Mouse (Mus musculus) limb, embryonic 10.5 days (tissue): Measurements from ENCODE around the gene Ptgs2. TPM values are rescaled to one million over a fixed set of nuclear protein-coding genes. Genes with fewer than 3 reads are reported as not detected.
A peak's percentile ranks its signal among the peaks of the same experiment; 100 is the strongest.

Experiments
- DNase-seq: peaks from one replicate; pipeline ENCODE4 v3.0.0-alpha.2; 2017; ENCODE audit warnings: low spot score
- H3K27ac ChIP-seq: fragments of 300-500 bp; sonication (generic); 2 replicates; pipeline ENCODE4 v1.5.1; 2016; ENCODE audit warnings: mild to moderate bottlenecking
- H3K27me3 ChIP-seq: fragments of 300-500 bp; sonication (generic); 2 replicates; pipeline ENCODE4 v1.6.1; 2016; ENCODE audit warnings: low read depth, mild to moderate bottlenecking; ENCODE audit not compliant: poor library complexity, severe bottlenecking
- H3K36me3 ChIP-seq: fragments of 300-500 bp; sonication (generic); 2 replicates; pipeline ENCODE4 v1.6.1; 2016; ENCODE audit warnings: mild to moderate bottlenecking, moderate library complexity
- H3K4me1 ChIP-seq: fragments of 300-500 bp; sonication (generic); 2 replicates; pipeline ENCODE4 v1.6.1; 2016
- H3K4me3 ChIP-seq: fragments of 300-500 bp; sonication (generic); 2 replicates; pipeline ENCODE4 v1.5.1; 2016; ENCODE audit warnings: mild to moderate bottlenecking, moderate library complexity
- H3K9me3 ChIP-seq: fragments of 300-500 bp; sonication (generic); replicated peaks from 2 replicates; pipeline ENCODE4 v1.6.1; 2016; ENCODE audit warnings: mild to moderate bottlenecking
- WGBS: fragments of 180-500 bp; shearing (Covaris S2); methylation state at CpG from one replicate; pipeline ENCODE4 v1.1.7; 2016; 5-methylcytosine and 5-hydroxymethylcytosine counted together
- polyA plus RNA-seq: library from polyadenylated mRNA; unstranded; fragments of >200 nt; fragmentation: Nextera tagmentation; extraction: Ambion mirVana; gene quantifications from 2 replicates; pipeline ENCODE4 v1.2.1, GENCODE M21; 2016

The Ptgs2 gene
- not detected in 2 replicates for polyA plus RNA-seq

DNA sequence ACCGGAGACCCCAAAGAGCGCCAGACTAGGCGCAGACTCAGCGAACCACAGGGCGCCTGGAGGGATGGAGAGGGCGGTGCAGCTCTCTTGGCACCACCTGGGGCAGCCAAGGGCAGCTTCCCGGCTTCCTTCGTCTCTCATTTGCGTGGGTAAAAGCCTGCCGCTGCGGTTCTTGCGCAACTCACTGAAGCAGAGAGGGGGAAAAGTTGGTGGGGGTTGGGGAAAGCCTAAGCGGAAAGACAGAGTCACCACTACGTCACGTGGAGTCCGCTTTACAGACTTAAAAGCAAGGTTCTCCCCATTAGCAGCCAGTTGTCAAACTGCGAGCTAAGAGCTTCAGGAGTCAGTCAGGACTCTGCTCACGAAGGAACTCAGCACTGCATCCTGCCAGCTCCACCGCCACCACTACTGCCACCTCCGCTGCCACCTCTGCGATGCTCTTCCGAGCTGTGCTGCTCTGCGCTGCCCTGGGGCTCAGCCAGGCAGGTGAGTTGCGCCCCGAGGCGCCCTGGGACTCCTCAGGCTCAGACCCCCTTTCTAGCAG, at the start of gene Ptgs2:
TSS of gene Ptgs2 (plus strand) at position 242 of the 544 bp plus-strand sequence.
- Histone ChIP-seq H3K27ac (peak within 1 kb of the TSS; percentile 47; the same call in 1 of the 2 replicates), H3K27me3 (peaks cover 14% of the 10 kb centered on the region; the same call in 1 of the 2 replicates), H3K4me3 (peak within 1 kb of the TSS; percentile 56), H3K36me3 (no peaks in the 10 kb centered on the region), H3K9me3 (no peaks in the 10 kb centered on the region), H3K4me1 (peaks cover 9% of the 10 kb centered on the region)
- WGBS = 2% methylated on average over 26 of the region's 26 CpGs
- DNase-seq = peak; percentile 60

DNA sequence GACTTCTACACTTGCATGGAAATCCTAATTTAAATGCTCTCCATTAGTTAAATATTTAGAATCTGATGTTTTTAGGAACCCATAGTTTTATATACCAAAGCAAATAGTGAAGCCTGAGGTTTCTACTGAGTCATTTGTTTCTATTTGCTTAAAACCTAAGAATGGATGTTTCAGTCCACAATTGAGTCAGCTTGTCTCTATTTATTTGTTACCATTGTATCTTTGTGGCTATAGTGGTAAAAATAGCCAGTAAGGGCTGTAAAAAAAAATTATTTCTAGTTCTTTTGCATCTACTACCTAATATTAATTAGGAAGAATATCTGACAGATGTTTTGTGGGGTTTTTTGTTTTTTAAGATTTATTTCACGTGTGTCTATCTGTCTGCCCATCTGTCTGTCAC, 49.6 kb upstream of the Ptgs2 start:
- H3K36me3 ChIP-seq = no peaks in the 10 kb centered on the region
- H3K9me3 ChIP-seq = no peaks in the 10 kb centered on the region
- 86% methylated on average over 1 of the region's 1 CpGs for WGBS
- no peak overlapping the region for H3K4me3 ChIP-seq
- H3K27ac ChIP-seq = no peak overlapping the region
- H3K4me1 ChIP-seq = no peaks in the 10 kb centered on the region
- no peak for DNase-seq
- H3K27me3 ChIP-seq = no peaks in the 10 kb centered on the region

- no peaks in the 10 kb centered on the region for H3K36me3 ChIP-seq
- 86% methylated on average over 1 of the region's 1 CpGs for WGBS
- H3K9me3 ChIP-seq = no peaks in the 10 kb centered on the region
- no peaks in the 10 kb centered on the region for H3K4me1 ChIP-seq
- no peak for DNase-seq
- H3K27me3 ChIP-seq = no peaks in the 10 kb centered on the region
- H3K4me3 ChIP-seq = no peak overlapping the region
- H3K27ac ChIP-seq = no peak overlapping the region
Measured at GRCm38 (mm10) chr1:150065684-150066083, 34.1 kb upstream of the Ptgs2 start.

DNA sequence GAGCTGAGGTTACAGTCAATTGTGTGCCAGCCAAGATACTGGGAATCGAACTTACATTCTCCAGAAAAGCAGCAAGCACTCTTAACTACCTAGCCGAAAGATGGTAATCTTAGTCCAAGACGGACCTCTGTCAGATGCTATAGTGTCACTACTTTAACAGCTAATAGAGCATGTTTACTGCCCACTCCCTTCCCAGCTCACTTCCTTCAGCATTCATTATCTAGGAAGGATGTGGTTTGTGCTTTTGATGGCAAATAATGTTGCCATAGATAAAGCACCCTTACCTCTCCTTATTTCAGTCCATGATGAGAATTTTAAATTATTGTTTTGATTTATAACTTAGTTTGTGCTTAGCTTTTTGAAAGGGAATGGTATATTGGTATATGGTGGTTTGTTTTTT, 27.0 kb upstream of the Ptgs2 start:
- Histone ChIP-seq H3K27ac (no peak overlapping the region), H3K36me3 (no peaks in the 10 kb centered on the region), H3K4me1 (no peaks in the 10 kb centered on the region), H3K27me3 (no peaks in the 10 kb centered on the region), H3K9me3 (no peaks in the 10 kb centered on the region), H3K4me3 (no peak overlapping the region)
- DNase-seq = no peak
- WGBS = 85% methylated on average over 3 of the region's 3 CpGs

- WGBS = 84% methylated on average over 1 of the region's 1 CpGs
- Histone ChIP-seq H3K36me3 (no peaks in the 10 kb centered on the region), H3K9me3 (no peaks in the 10 kb centered on the region), H3K4me1 (no peaks in the 10 kb centered on the region), H3K27ac (no peak overlapping the region), H3K4me3 (no peak overlapping the region), H3K27me3 (no peaks in the 10 kb centered on the region)
- DNase-seq = no peak
Measured at GRCm38 (mm10) chr1:150074609-150075008, 25.2 kb upstream of the Ptgs2 start.

DNA sequence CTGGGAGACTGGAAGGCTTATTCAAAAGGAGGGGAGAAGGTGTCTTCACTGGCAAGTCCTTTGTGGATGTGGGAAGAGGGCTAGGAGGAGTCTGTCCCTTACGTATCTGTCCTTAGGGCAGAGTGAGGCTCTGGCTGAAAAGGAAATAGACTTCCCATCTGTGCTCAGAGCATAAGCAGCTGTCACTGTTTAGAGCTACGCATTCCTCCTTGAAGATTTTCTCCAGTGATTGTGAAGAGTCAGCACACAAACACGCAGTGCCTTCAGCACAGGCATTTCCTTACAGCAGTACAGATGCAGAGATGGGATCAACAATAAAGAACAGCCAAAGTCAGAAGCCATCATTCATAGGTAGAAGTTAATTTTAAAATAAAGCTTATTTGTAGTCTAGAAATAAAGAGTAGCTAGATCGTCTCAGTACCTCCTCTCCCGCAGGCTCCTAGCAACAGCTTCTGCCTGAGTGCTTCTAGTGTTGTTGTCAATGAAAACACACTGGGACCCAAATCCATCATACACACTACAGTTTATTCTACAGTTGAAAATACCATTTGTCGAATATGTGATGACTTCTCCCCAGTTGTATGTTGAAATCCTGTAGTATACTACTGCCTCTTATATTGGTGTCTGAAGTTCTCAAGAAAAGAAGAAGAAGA, 10.7 kb upstream of the Ptgs2 start:
- Histone ChIP-seq H3K27ac (no peak overlapping the region), H3K4me1 (no peaks in the 10 kb centered on the region), H3K4me3 (no peak overlapping the region), H3K9me3 (no peaks in the 10 kb centered on the region), H3K36me3 (no peaks in the 10 kb centered on the region), H3K27me3 (no peaks in the 10 kb centered on the region)
- no peak for DNase-seq
- WGBS = 83% methylated on average over 6 of the region's 6 CpGs

GRCm38 (mm10) chr1:150090229-150090628, 9.6 kb upstream of the Ptgs2 start:
- DNase-seq = no peak
- 70% methylated on average over 1 of the region's 1 CpGs for WGBS
- no peak overlapping the region for H3K4me3 ChIP-seq
- H3K27me3 ChIP-seq = no peaks in the 10 kb centered on the region
- no peaks in the 10 kb centered on the region for H3K4me1 ChIP-seq
- no peaks in the 10 kb centered on the region for H3K9me3 ChIP-seq
- no peaks in the 10 kb centered on the region for H3K36me3 ChIP-seq
- no peak overlapping the region for H3K27ac ChIP-seq

- no peak for DNase-seq
- WGBS = 84% methylated on average over 2 of the region's 2 CpGs
- peaks cover 14% of the 10 kb centered on the region; the same call in 1 of the 2 replicates for H3K27me3 ChIP-seq
Measured at GRCm38 (mm10) chr1:150097036-150097435, 2.8 kb upstream of the Ptgs2 start.

DNA sequence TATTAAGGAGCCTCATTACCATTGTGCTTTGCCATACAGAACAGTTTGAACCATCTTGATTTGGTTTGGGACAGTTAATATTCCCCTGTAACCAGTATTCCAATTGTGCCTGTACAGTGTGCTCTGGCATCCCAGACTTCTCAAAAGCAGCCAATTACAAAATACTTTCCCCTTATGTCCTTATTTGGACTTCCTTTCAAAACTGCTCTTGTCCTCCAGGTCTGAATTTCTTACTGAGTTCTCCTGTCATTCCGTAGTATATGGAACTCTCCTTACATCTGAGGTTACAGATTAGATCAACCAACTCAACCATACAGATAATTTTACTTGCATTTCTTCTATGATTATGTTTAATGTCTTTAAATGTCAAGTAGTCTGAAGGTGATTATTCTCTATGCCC, 2.1 kb upstream of the Ptgs2 start:
- 87% methylated on average over 1 of the region's 1 CpGs for WGBS
- Histone ChIP-seq H3K27ac (no peak overlapping the region), H3K4me3 (no peak overlapping the region), H3K36me3 (no peaks in the 10 kb centered on the region), H3K9me3 (no peaks in the 10 kb centered on the region), H3K27me3 (peaks cover 14% of the 10 kb centered on the region; the same call in 1 of the 2 replicates), H3K4me1 (peaks cover 9% of the 10 kb centered on the region)
- DNase-seq = no peak

More at GRCm38 (mm10) chr1:150097036-150097435, 2.8 kb upstream of the Ptgs2 start:
- Histone ChIP-seq H3K9me3 (no peaks in the 10 kb centered on the region), H3K27ac (no peak overlapping the region), H3K4me3 (no peak overlapping the region), H3K4me1 (peaks cover 9% of the 10 kb centered on the region), H3K36me3 (no peaks in the 10 kb centered on the region)

DNA sequence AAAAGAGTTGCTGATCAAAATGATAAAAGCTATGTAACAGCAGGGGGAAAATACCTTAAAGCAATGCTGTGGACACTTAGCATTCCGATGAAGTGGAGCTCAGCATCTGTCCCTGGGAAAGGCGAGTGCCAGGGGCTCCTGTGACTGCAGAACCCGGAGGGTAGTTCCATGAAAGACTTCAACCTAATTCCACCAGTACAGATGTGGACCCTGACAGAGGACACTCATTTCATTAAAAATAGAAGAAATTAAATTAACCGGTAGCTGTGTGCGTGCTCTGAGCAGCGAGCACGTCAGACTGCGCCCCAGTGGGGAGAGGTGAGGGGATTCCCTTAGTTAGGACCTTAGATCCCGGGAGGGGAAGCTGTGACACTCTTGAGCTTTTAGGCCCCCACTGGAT, 457 bp upstream of the Ptgs2 start:
- WGBS = 3% methylated on average over 9 of the region's 9 CpGs
- H3K27ac ChIP-seq = peak overlapping the region; percentile 47; the same call in 1 of the 2 replicates
- H3K9me3 ChIP-seq = no peaks in the 10 kb centered on the region
- H3K4me1 ChIP-seq = peaks cover 9% of the 10 kb centered on the region
- no peak for DNase-seq
- peak overlapping the region; percentile 56 for H3K4me3 ChIP-seq
- no peaks in the 10 kb centered on the region for H3K36me3 ChIP-seq
- peaks cover 14% of the 10 kb centered on the region; the same call in 1 of the 2 replicates for H3K27me3 ChIP-seq

DNA sequence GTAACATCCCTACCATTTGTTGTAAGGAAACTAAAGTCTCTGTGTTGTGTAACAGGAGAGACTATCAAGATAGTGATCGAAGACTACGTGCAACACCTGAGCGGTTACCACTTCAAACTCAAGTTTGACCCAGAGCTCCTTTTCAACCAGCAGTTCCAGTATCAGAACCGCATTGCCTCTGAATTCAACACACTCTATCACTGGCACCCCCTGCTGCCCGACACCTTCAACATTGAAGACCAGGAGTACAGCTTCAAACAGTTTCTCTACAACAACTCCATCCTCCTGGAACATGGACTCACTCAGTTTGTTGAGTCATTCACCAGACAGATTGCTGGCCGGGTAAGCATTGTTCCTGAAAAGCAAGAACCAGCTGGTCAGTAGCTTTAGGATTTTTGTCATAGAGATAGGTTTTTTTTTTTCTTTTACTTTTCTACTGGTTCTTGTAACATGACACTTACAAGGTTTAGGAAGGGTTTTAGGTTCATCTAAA, 4.4 kb downstream of the Ptgs2 start:
- peaks cover 9% of the 10 kb centered on the region for H3K4me1 ChIP-seq
- no peak overlapping the region for H3K27ac ChIP-seq
- no peak for DNase-seq
- 84% methylated on average over 6 of the region's 6 CpGs for WGBS
- no peak overlapping the region for H3K4me3 ChIP-seq
- peaks cover 5% of the 10 kb centered on the region; the same call in 1 of the 2 replicates for H3K27me3 ChIP-seq
- H3K9me3 ChIP-seq = no peaks in the 10 kb centered on the region
- no peaks in the 10 kb centered on the region for H3K36me3 ChIP-seq

- Histone ChIP-seq H3K4me1 (no peaks in the 10 kb centered on the region), H3K4me3 (no peak overlapping the region), H3K27me3 (no peaks in the 10 kb centered on the region), H3K36me3 (no peaks in the 10 kb centered on the region), H3K9me3 (no peaks in the 10 kb centered on the region), H3K27ac (no peak overlapping the region)
- 92% methylated on average over 7 of the region's 7 CpGs for WGBS
- DNase-seq = no peak
Measured at GRCm38 (mm10) chr1:150106736-150107135, 6.9 kb downstream of the Ptgs2 start.

GRCm38 (mm10) chr1:150109591-150109990, 9.8 kb downstream of the Ptgs2 start:
- no peak for DNase-seq
- Histone ChIP-seq H3K4me1 (no peaks in the 10 kb centered on the region), H3K36me3 (no peaks in the 10 kb centered on the region), H3K9me3 (no peaks in the 10 kb centered on the region), H3K4me3 (no peak overlapping the region), H3K27me3 (no peaks in the 10 kb centered on the region), H3K27ac (no peak overlapping the region)
- 93% methylated on average over 2 of the region's 2 CpGs for WGBS
